Mouse (Mus musculus) midbrain, embryonic 10.5 days (tissue): ENCODE measurements at regions not wholly inside any gene's neighbourhood (a gene's known extent, or its start where the extent isn't known, plus 50 kb on each side); places are given as distances from the start of the nearest gene placed in this dataset.
A peak's percentile ranks its signal among the peaks of the same experiment; 100 is the strongest.

Source experiments
- DNase-seq: peaks from one replicate; pipeline ENCODE4 v3.0.0-alpha.2; 2017; ENCODE audit warnings: low spot score
- H3K27ac ChIP-seq: fragments of 300-500 bp; sonication (generic); replicated peaks from 2 replicates; pipeline ENCODE4 v1.5.1; 2016; ENCODE audit warnings: mild to moderate bottlenecking
- H3K27me3 ChIP-seq: fragments of 300-500 bp; sonication (generic); 2 replicates; pipeline ENCODE4 v1.6.1; 2016; ENCODE audit warnings: low read depth, mild to moderate bottlenecking; ENCODE audit not compliant: poor library complexity, severe bottlenecking
- H3K36me3 ChIP-seq: fragments of 300-500 bp; sonication (generic); 2 replicates; pipeline ENCODE4 v1.6.1; 2016; ENCODE audit warnings: mild to moderate bottlenecking, moderate library complexity
- H3K4me1 ChIP-seq: fragments of 300-500 bp; sonication (generic); 2 replicates; pipeline ENCODE4 v1.6.1; 2016
- H3K4me3 ChIP-seq: fragments of 300-500 bp; sonication (generic); 2 replicates; pipeline ENCODE4 v1.5.1; 2016; ENCODE audit warnings: mild to moderate bottlenecking, moderate library complexity
- H3K9me3 ChIP-seq: fragments of 300-500 bp; sonication (generic); replicated peaks from 2 replicates; pipeline ENCODE4 v1.6.1; 2016; ENCODE audit warnings: mild to moderate bottlenecking
- WGBS: fragments of 180-500 bp; shearing (Covaris S2); methylation state at CpG from one replicate; pipeline ENCODE4 v1.1.7; 2016; 5-methylcytosine and 5-hydroxymethylcytosine counted together

DNA sequence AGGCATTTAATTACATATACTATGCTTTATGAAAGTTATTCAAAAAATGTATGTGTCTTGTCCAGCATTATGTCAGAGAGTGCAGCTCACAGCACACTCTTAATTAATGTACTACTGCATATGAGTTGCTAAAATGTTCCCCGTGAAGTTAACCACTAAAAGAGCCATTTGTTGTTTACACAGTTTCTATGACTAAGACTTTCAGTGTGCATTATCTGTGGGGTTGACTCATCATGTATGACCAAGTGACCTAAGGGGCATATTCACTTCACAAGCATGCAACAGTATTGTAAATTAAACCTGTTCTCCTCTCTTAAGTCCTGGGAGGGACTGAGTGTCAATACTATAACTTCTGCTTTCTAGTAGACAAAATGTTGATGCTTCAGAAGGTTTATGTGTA lies 276.2 kb downstream of the Pax1 start:
- Histone ChIP-seq H3K4me1 (peaks cover 6% of the 10 kb centered on the region), H3K4me3 (no peak overlapping the region), H3K36me3 (no peaks in the 10 kb centered on the region), H3K9me3 (no peaks in the 10 kb centered on the region), H3K27me3 (no peaks in the 10 kb centered on the region), H3K27ac (no peak overlapping the region)
- no peak for DNase-seq
- WGBS: 79% methylated on average over 1 of the region's 1 CpGs

DNA sequence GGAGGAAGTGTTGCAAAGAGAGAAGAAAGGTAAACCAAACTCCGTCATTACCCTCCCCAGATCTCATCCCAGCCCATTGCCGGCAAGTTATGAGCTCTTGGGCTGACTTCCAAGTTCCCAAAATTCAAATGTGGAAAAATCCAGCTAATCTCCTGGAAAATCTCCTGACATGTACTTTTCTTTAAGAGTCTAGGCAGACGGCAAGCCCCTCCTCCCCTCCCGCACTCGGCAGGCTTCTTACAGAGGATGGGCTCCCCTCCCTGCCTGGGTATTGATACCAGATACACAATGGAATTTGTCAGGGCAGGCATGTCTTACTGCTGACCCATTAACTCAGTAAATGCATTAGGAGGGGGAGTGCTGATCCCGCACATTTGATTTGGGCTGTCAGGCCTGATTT lies 271.0 kb downstream of the Pax1 start:
- H3K4me1 ChIP-seq: peaks cover 11% of the 10 kb centered on the region
- H3K27ac ChIP-seq: 0 out of 2 replicates have a peak overlapping the region, but pooled peaks have one; percentile 23
- H3K4me3 ChIP-seq: no peak overlapping the region
- H3K36me3 ChIP-seq: no peaks in the 10 kb centered on the region
- DNase-seq: peak; percentile 13
- 41% methylated on average over 6 of the region's 6 CpGs for WGBS
- no peaks in the 10 kb centered on the region for H3K9me3 ChIP-seq
- no peaks in the 10 kb centered on the region for H3K27me3 ChIP-seq

DNA sequence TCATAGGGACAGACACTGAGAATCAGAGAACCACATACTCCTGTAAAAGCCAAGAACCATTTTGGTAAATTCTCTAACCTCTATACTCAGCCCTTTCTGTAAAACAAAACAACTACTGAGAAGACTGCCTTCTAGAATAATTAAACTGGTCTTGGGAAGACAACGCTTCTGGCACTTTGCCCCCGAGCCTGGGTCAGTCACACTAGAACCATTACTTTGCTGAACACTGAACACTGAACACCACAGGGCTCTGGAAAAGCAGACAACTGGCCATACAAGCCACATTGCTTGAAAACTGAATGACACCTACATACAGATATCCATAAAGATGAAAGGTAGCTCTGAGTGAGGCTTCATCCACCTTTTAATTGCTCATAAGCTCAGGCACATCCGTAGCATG lies 268.0 kb downstream of the Pax1 start:
- 90% methylated on average over 3 of the region's 3 CpGs for WGBS
- DNase-seq: no peak

DNA sequence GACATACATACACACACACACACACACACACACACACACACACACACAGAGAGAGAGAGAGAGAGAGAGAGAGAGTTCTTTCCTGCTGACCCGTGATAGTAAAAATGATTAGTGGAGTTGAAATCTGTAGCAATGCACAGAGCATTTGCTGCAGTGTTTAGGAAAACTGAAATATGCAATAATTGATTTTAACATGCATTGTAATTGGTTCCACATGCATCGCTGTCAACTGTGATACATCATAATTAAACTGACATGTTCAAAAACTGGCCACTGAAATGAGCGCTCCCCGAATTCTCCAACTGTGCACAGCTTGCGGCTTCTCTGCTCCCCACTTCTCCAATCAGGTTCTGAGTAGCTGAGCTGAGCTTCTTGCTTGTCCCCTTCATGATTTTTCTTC lies 265.4 kb downstream of the Pax1 start:
- 85% methylated on average over 5 of the region's 5 CpGs for WGBS
- H3K36me3 ChIP-seq: no peaks in the 10 kb centered on the region
- no peak overlapping the region for H3K27ac ChIP-seq
- no peak for DNase-seq
- no peaks in the 10 kb centered on the region for H3K27me3 ChIP-seq
- no peaks in the 10 kb centered on the region for H3K4me1 ChIP-seq
- no peak overlapping the region for H3K4me3 ChIP-seq
- no peaks in the 10 kb centered on the region for H3K9me3 ChIP-seq

More for the DNA sequence above, 268.0 kb downstream of the Pax1 start:
- Histone ChIP-seq H3K4me3 (no peak overlapping the region), H3K36me3 (no peaks in the 10 kb centered on the region), H3K27ac (no peak overlapping the region), H3K9me3 (no peaks in the 10 kb centered on the region), H3K4me1 (peaks cover 11% of the 10 kb centered on the region), H3K27me3 (no peaks in the 10 kb centered on the region)

DNA sequence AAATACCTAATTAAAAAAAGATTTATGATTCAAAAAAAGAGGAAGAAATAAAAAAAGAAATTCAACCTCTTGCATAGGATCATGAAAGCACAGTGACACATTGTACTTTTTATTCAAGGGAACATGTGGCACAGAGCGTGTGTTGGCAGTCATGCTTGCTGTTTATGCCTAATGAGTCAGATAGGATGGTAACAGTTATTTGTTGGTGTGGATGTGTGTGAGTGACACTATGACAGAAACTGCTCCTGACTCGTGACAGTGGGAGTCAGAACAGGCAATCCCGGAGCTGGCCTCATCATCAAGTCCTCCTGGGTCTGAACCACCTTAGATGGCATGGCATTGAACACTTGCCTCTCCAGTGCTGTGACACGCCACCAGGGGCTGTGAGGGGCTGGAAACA lies 261.4 kb downstream of the Pax1 start:
- Histone ChIP-seq H3K27me3 (no peaks in the 10 kb centered on the region), H3K4me3 (no peak overlapping the region), H3K27ac (no peak overlapping the region), H3K9me3 (no peaks in the 10 kb centered on the region), H3K36me3 (no peaks in the 10 kb centered on the region), H3K4me1 (peaks cover 8% of the 10 kb centered on the region)
- 89% methylated on average over 4 of the region's 4 CpGs for WGBS
- DNase-seq: no peak

DNA sequence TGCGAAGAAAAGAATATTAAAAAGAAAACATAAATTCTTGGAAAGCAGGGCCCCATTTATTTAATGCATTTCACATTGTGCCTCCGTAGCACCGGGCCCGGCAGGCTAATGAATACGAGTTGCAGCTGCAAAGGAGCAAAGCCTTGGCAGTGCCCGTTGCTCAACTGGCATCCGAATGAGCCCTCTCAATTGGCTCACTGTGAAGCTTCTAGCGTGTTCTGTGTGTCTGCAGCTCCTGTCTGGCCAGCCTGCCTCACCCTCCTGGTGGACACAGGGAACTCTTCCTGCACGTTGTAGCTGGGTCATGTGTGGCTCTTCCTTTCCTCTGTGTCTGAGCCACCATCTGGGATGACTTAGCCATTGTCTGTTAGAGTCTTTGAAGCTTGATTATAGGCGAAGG lies 256.1 kb downstream of the Pax1 start:
- H3K27ac ChIP-seq: no peak overlapping the region
- H3K27me3 ChIP-seq: no peaks in the 10 kb centered on the region
- peaks cover 14% of the 10 kb centered on the region for H3K4me1 ChIP-seq
- H3K9me3 ChIP-seq: no peaks in the 10 kb centered on the region
- no peak overlapping the region for H3K4me3 ChIP-seq
- no peak for DNase-seq
- H3K36me3 ChIP-seq: no peaks in the 10 kb centered on the region
- WGBS: 73% methylated on average over 10 of the region's 10 CpGs

DNA sequence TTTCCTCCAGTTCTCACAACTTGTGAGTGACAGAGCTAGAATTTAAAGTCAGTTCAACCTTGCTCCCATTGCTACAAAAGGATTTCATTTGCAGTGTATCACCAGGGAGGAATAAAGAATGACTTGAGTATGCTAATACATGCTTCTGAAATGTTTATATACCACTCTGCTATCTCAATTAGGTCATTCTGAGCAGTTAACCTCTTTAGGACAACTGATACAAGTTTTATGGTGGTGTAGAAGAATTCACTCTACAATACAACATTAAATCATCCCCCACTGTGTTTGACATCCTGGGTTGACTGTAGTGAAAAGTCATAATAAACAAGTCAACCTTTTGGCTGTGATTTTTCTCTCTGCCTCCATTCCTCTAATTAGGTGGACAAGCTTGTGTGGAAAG lies 248.6 kb downstream of the Pax1 start:
- Histone ChIP-seq H3K4me3 (no peak overlapping the region), H3K4me1 (no peaks in the 10 kb centered on the region), H3K36me3 (no peaks in the 10 kb centered on the region), H3K27me3 (no peaks in the 10 kb centered on the region), H3K9me3 (no peaks in the 10 kb centered on the region), H3K27ac (no peak overlapping the region)
- no peak for DNase-seq

DNA sequence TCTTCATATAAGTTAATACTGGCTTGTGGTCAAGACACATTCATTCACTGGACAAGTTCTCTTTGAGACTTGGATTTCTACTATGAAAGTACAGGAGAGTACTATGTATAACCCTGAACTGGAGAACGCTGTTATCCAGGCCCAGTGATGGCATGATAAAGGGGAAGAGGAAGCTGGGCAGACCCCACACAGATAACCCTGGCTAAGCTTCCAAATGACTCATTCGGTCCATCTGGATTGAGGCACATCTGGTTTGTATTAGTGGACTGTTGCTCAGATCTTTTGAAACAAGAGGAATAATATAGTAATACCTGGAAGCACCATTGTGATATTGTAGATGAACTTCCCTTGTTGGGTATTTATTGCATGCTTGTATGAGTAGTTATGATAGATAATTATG lies 239.9 kb downstream of the Pax1 start:
- Histone ChIP-seq H3K4me3 (no peak overlapping the region), H3K27me3 (no peaks in the 10 kb centered on the region), H3K9me3 (no peaks in the 10 kb centered on the region), H3K36me3 (no peaks in the 10 kb centered on the region), H3K27ac (no peak overlapping the region), H3K4me1 (no peaks in the 10 kb centered on the region)
- WGBS: 78% methylated on average over 2 of the region's 2 CpGs
- no peak for DNase-seq

DNA sequence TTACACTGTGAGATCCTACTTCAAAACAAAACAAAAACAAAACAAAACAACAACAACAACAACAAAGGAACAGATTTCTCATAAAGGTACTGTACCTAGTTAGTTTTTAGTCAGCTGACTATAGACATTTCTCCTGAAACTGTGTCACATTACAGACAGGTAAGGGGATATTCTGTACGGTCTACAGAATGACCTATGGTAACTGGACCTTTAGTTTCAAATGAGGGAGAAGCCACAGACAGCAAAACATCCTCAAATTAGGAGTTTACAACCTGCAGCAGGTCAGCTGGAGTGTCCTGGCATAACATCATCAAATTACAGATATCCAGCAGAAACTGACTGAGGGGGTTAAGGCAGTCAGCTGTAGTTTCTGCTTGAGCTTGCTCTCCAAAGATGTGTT lies 210.7 kb downstream of the Pax1 start:
- no peak for DNase-seq
- no peaks in the 10 kb centered on the region for H3K4me1 ChIP-seq
- WGBS: 86% methylated on average over 1 of the region's 1 CpGs
- H3K36me3 ChIP-seq: no peaks in the 10 kb centered on the region
- peaks cover 15% of the 10 kb centered on the region for H3K27me3 ChIP-seq
- H3K4me3 ChIP-seq: no peak overlapping the region
- H3K9me3 ChIP-seq: no peaks in the 10 kb centered on the region
- no peak overlapping the region for H3K27ac ChIP-seq

DNA sequence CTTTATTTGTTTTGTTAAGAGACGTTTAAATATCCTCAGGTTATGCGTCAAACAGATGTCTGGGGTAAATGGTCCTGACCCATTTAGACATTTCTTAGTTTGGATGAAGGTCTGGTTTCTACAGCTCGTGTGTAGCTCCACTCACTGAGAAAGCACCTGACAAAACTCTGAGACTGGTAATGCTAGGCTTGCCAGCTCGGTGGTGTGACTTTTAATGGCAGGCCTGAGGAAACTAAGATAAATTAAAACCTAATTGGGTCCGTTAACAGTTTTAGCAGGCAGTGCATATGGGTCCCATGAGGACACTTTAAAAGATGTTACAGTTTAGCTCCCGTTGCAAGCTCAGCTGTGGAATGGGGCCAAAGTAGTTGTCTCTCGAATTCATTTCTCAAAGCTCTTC lies 199.5 kb downstream of the Pax1 start:
- H3K9me3 ChIP-seq: no peaks in the 10 kb centered on the region
- H3K27ac ChIP-seq: no peak overlapping the region
- 78% methylated on average over 7 of the region's 7 CpGs for WGBS
- no peak overlapping the region for H3K4me3 ChIP-seq
- no peak for DNase-seq
- no peaks in the 10 kb centered on the region for H3K4me1 ChIP-seq
- H3K27me3 ChIP-seq: no peaks in the 10 kb centered on the region
- no peaks in the 10 kb centered on the region for H3K36me3 ChIP-seq

DNA sequence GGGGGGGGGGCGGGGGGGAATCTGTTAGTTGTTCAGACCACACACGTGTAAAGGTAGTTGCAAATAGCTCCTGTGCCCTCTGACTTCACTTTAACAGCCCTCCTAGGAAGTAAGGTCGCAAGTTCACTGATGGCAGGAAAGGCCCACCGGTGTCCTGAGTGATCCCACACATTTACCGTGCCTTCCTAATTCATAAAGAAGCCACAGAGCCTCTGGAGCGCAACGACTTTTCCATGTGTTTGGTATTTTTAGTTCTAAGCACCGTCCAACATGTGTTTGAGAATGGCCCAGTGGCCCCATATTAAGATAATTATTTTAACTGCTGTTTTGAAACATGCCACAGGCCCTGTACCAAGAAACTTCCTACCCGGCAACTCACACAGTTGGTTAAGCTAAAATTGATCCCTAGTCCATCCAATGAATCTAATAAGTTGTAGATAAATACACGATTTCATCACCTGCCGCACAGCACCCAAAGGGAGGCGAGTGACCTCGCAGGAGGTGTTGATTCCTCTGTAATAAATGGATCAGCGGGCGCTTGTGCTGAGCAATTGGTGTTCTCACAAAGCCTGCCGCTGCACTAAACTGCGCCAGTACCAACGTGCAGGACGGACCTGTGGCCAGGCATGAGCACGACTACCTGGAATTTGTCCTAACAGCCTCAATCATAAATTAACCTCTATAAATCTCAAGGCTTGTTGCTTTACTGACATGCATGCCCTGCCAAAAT lies 198.9 kb downstream of the Pax1 start:
- H3K27ac ChIP-seq: no peak overlapping the region
- H3K9me3 ChIP-seq: no peaks in the 10 kb centered on the region
- DNase-seq: no peak
- H3K4me3 ChIP-seq: no peak overlapping the region
- H3K36me3 ChIP-seq: no peaks in the 10 kb centered on the region
- no peaks in the 10 kb centered on the region for H3K27me3 ChIP-seq
- H3K4me1 ChIP-seq: no peaks in the 10 kb centered on the region
- WGBS: 82% methylated on average over 20 of the region's 20 CpGs

DNA sequence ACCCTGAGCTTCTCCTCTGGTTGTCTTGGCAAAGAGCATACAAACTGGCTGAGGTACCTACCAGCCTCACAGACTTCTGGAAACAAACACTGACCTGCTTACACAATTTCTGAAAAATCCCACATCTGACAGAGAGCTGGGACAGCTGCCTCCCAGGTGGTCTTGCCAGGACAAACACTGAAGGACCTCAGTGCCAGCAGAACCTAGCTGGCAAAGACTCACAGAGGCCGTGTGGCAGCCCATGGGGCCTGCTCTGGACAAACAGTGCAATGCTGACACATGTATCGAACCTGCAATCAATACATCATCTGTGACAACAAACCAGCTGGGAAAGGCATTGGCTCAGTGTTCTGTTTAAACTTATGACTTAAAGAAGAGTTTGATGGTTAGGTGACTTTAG lies 167.4 kb downstream of the Pax1 start:
- WGBS: 84% methylated on average over 2 of the region's 2 CpGs
- Histone ChIP-seq H3K4me1 (no peaks in the 10 kb centered on the region), H3K36me3 (no peaks in the 10 kb centered on the region), H3K9me3 (no peaks in the 10 kb centered on the region), H3K27me3 (no peaks in the 10 kb centered on the region), H3K4me3 (no peak overlapping the region), H3K27ac (no peak overlapping the region)
- DNase-seq: no peak

DNA sequence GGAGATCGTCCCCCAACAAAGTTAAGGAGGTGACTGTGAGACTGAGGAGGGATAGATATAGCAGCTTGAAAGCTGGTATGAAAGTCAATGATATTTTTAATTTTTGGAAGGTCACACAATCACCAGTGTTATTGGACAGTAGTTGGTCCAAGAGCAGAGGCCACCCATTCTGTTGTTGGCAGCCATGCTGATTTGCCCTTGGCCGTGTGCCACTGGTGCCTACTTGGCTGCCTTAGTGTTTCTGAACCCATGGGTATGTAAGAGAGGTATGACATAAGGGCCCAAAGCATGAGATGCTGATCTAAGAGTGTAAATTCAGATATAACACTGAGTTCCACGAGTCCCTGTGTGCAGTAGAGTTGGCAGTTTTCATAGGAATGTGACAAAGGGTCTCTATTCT lies 153.7 kb downstream of the Pax1 start:
- Histone ChIP-seq H3K36me3 (no peaks in the 10 kb centered on the region), H3K27me3 (no peaks in the 10 kb centered on the region), H3K4me3 (no peak overlapping the region), H3K9me3 (no peaks in the 10 kb centered on the region), H3K4me1 (no peaks in the 10 kb centered on the region), H3K27ac (no peak overlapping the region)
- DNase-seq: no peak
- 82% methylated on average over 3 of the region's 3 CpGs for WGBS

DNA sequence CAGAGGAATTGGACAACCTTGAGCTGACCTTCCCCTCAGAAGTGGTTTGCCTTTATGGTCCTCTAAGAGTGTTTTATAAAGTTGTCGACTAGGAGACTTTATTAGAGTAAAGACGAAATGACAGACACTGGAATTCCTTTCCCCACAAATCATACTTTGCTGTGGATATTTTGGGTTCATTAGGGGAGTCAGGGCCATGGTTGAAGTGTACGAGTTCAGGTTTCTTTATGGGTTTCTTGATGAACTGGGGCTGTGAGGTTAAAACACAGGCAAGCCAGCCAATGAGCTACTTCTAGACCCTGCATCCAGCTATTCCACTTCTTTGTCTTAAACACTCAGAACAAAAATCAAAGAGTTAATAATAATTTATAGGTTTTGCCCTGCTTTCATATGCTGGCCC lies 153.0 kb downstream of the Pax1 start:
- no peaks in the 10 kb centered on the region for H3K9me3 ChIP-seq
- 80% methylated on average over 3 of the region's 3 CpGs for WGBS
- no peak for DNase-seq
- no peaks in the 10 kb centered on the region for H3K4me1 ChIP-seq
- H3K4me3 ChIP-seq: no peak overlapping the region
- H3K27me3 ChIP-seq: no peaks in the 10 kb centered on the region
- no peaks in the 10 kb centered on the region for H3K36me3 ChIP-seq
- no peak overlapping the region for H3K27ac ChIP-seq
